Mouse (Mus musculus): ENCODE data around the gene Gm11127. TPM values are rescaled to one million over a fixed set of nuclear protein-coding genes. Genes with fewer than 3 reads are reported as not detected.

The Gm11127 gene
- total RNA-seq, 2 experiments from 2014 or later: 0.98 to 1.1 TPM

Other genes with a start within 250 kb of the Gm11127 start
- 10 to 100 TPM; 39.7 to 42.5 TPM for gene Ier3, start 236.7 kb downstream of the Gm11127 start, total RNA-seq (2021)
- 100 to 1,000 TPM in 1 of 2 experiments, 10 to 100 TPM in 1; 97.8 to 105 TPM for gene Flot1, start 235.1 kb downstream of the Gm11127 start, total RNA-seq (2021)
- 100 to 1,000 TPM; 908 to 913 TPM for gene Tubb5, start 220.1 kb downstream of the Gm11127 start, total RNA-seq (2021)
- 10 to 100 TPM; 37.9 to 40.6 TPM for gene Mdc1, start 216.9 kb downstream of the Gm11127 start, total RNA-seq (2021)
- 10 to 100 TPM; 26.3 to 32.2 TPM for gene Nrm, start 197.1 kb downstream of the Gm11127 start, total RNA-seq (2021)
- gene Ppp1r18, start 192.8 kb downstream of the Gm11127 start, total RNA-seq (2021): 10 to 100 TPM; 32.6 to 32.7 TPM
- 10 to 100 TPM; 24.2 to 25.1 TPM for gene Dhx16, start 178.6 kb downstream of the Gm11127 start, total RNA-seq (2021)
- 10 to 100 TPM; 45.0 to 47.0 TPM for gene 2310061I04Rik, start 160.9 kb downstream of the Gm11127 start, total RNA-seq (2021)
- gene Atat1, start 148.3 kb downstream of the Gm11127 start, total RNA-seq (2021): 10 to 100 TPM; 18.7 to 23.0 TPM
- 10 to 100 TPM; 56.1 to 58.3 TPM for gene Mrps18b, start 142.0 kb downstream of the Gm11127 start, total RNA-seq (2021)
- gene Ppp1r10, start 141.9 kb downstream of the Gm11127 start, total RNA-seq (2021): 10 to 100 TPM; 49.2 to 58.5 TPM
- gene Abcf1, start 88.6 kb downstream of the Gm11127 start, total RNA-seq (2021): 10 to 100 TPM; 71.0 to 73.9 TPM
- 10 to 100 TPM; 38.4 to 38.6 TPM for gene Gnl1, start 78.5 kb downstream of the Gm11127 start, total RNA-seq (2021)
- gene Prr3, start 78.1 kb downstream of the Gm11127 start, total RNA-seq (2021): 10 to 100 TPM; 12.9 TPM
- 1 to 10 TPM; 1.1 to 1.6 TPM for gene H2-T24, start 37.8 kb downstream of the Gm11127 start, total RNA-seq (2021)
- 1 to 10 TPM; 7.7 to 9.5 TPM for gene H2-T23, start 25.5 kb downstream of the Gm11127 start, total RNA-seq (2021)
- gene H2-T22, start 15.6 kb downstream of the Gm11127 start, total RNA-seq (2021): 1 to 10 TPM; 7.9 to 9.3 TPM
- gene Gm6034, start 15.4 kb downstream of the Gm11127 start, total RNA-seq (2021): not detected
- gene Gm19684, start 63.3 kb upstream of the Gm11127 start, total RNA-seq (2021): not detected
- not detected for gene Gm7030, start 71.1 kb upstream of the Gm11127 start, total RNA-seq (2021)
- not detected for gene Gm8909, start 110.2 kb upstream of the Gm11127 start, total RNA-seq (2021)
- gene H2-T3, start 131.9 kb upstream of the Gm11127 start, total RNA-seq (2021): not detected
- gene Rpp21, start 199.7 kb upstream of the Gm11127 start, total RNA-seq (2021): 10 to 100 TPM; 35.0 to 43.1 TPM
- gene Trim39, start 213.9 kb upstream of the Gm11127 start, total RNA-seq (2021): 1 to 10 TPM; 8.3 TPM
- not detected for gene H2-M10.2, start 228.1 kb upstream of the Gm11127 start, total RNA-seq (2021)

Measured in heart, postnatal 4 days (tissue).